ENCODE assay signal across 12 mouse cellular contexts in the genomic region with DNA sequence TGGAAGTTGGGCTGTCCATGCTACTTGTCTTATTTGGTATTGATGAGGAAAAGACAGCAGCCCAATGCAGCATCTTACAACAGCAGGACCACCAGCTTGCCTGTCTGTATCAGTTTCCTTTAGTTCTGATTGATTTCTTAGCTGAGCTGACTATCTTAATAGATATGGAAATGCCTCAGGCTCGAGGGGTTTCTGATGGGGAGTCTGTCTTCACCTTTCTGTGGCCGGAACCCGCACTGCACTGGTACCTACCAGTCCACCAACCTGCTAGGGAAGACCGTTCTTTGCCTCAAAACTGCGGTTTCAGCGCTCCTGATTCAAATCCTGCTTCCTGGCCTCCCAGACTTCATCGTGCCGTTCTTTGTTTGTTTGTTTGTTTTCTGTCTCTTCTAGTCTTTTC. TPM values are rescaled to one million over a fixed set of nuclear protein-coding genes. Genes with fewer than 3 reads are reported as not detected.
DNase-seq lines count a peak whose midpoint lies in the region; ATAC-seq lines count a peak whose summit lies in the region.
"Had no signal": no experiment of that assay in that cellular context is flagged by ENCODE, and none has a peak within 500 bp of the region (broad histone marks: within the 10 kb centered on the region; RNA-seq: fewer than 3 reads in every experiment).

No protein-coding gene starts in this region.

- no peak overlapping the region for H3K9ac ChIP-seq in forebrain, embryonic 16.5 days (replicated peaks; ENCODE audit: low read depth, low read length)
- no peak overlapping the region for H3K9ac ChIP-seq in limb, embryonic 11.5 days (ENCODE audit: low read length)
- H3K9ac ChIP-seq in neural tube, embryonic 11.5 days (ENCODE audit: low read length), result peak overlapping the region; percentile 40
- H3K9ac ChIP-seq: liver, embryonic 15.5 days had no signal

- H3K27ac ChIP-seq in forebrain, embryonic 10.5 days, result peak overlapping the region; percentile 97
- no peak overlapping the region for H3K27ac ChIP-seq in forebrain, embryonic 16.5 days (ENCODE audit: low read length)
- H3K27ac ChIP-seq in limb, embryonic 11.5 days (replicated peaks; ENCODE audit: low read depth, low read length), result peak overlapping the region; percentile 82; the same call in 1 of the 2 replicates
- H3K27ac ChIP-seq in neural tube, embryonic 11.5 days (ENCODE audit: low read depth, low read length), result peak overlapping the region; percentile 90
- H3K27ac ChIP-seq: heart, embryonic 15.5 days; liver, embryonic 15.5 days had no signal

- peaks cover 65% of the 10 kb centered on the region for H3K36me3 ChIP-seq in forebrain, embryonic 10.5 days (replicated peaks)
- H3K36me3 ChIP-seq in forebrain, embryonic 16.5 days (ENCODE audit: control insufficient read depth, insufficient read depth), result no peaks in the 10 kb centered on the region
- no peaks in the 10 kb centered on the region for H3K36me3 ChIP-seq in limb, embryonic 11.5 days (ENCODE audit: control insufficient read depth, insufficient read depth, low read length)
- no peaks in the 10 kb centered on the region; the same call in 1 of the 2 replicates for H3K36me3 ChIP-seq in neural tube, embryonic 11.5 days (ENCODE audit: control insufficient read depth, insufficient read depth, low read length)
- H3K36me3 ChIP-seq: heart, embryonic 15.5 days; liver, embryonic 15.5 days had no signal

- H3K4me1 ChIP-seq in forebrain, embryonic 10.5 days, result peaks cover 99% of the 10 kb centered on the region
- peaks cover 32% of the 10 kb centered on the region for H3K4me1 ChIP-seq in forebrain, embryonic 16.5 days (replicated peaks; ENCODE audit: control insufficient read depth, insufficient read depth, low read length)
- peaks cover 51% of the 10 kb centered on the region for H3K4me1 ChIP-seq in limb, embryonic 11.5 days (ENCODE audit: control insufficient read depth, insufficient read depth, low read length)
- peaks cover 65% of the 10 kb centered on the region for H3K4me1 ChIP-seq in neural tube, embryonic 11.5 days (ENCODE audit: control insufficient read depth, insufficient read depth, low read length)

- no peak for DNase-seq in forebrain, embryonic 10.5 days (ENCODE audit: extremely low spot score, low spot score)
- no peak for DNase-seq in limb, embryonic 11.5 days (ENCODE audit: low spot score)
- no peak for DNase-seq in neural tube, embryonic 11.5 days (ENCODE audit: low spot score)
- DNase-seq in layer of hippocampus, postnatal 14 days (ENCODE audit: low spot score in 2 of 2), result no peak
- DNase-seq in spleen, postnatal 14 days (ENCODE audit: low spot score in 2 of 2), result no peak
- DNase-seq in c-Kit-positive CD71-positive TER-119-positive erythroid progenitor cells, embryonic 14.5 days (ENCODE audit: low spot score), result no peak
- DNase-seq: kidney, postnatal 4 days had no signal

- peaks cover 18% of the 10 kb centered on the region for H3K27me3 ChIP-seq in forebrain, embryonic 10.5 days (ENCODE audit: poor library complexity, severe bottlenecking)
- H3K27me3 ChIP-seq in forebrain, embryonic 16.5 days (replicated peaks; ENCODE audit: control insufficient read depth, insufficient read depth, low read length), result no peaks in the 10 kb centered on the region
- H3K27me3 ChIP-seq in limb, embryonic 11.5 days (ENCODE audit: control insufficient read depth, insufficient read depth, low read length), result no peaks in the 10 kb centered on the region
- no peaks in the 10 kb centered on the region for H3K27me3 ChIP-seq in neural tube, embryonic 11.5 days (ENCODE audit: control insufficient read depth, insufficient read depth, low read length)

- no peak for ATAC-seq in forebrain, embryonic 16.5 days
- ATAC-seq in limb, embryonic 11.5 days (ENCODE audit: insufficient number of reproducible peaks, low FRiP score, low TSS enrichment, low read depth), result no peak
- ATAC-seq in neural tube, embryonic 11.5 days (ENCODE audit: insufficient read depth, low FRiP score, low TSS enrichment), result no peak
- ATAC-seq: activated CD4-positive, CD25-positive, alpha-beta regulatory T cell, adult 4 months; CD4-positive, CD25-positive, alpha-beta regulatory T cell, adult 4 months had no signal

- H3K4me2 ChIP-seq in forebrain, embryonic 16.5 days (ENCODE audit: low read length), result peak overlapping the region; percentile 73
- H3K4me2 ChIP-seq in limb, embryonic 11.5 days (ENCODE audit: low read depth, severe bottlenecking), result peak overlapping the region; percentile 80; the same call in 1 of the 2 replicates
- peak overlapping the region; percentile 59 for H3K4me2 ChIP-seq in neural tube, embryonic 11.5 days (ENCODE audit: low read depth)

- H3K4me3 ChIP-seq in forebrain, embryonic 10.5 days, result peak overlapping the region; percentile 50
- no peak overlapping the region for H3K4me3 ChIP-seq in forebrain, embryonic 16.5 days (replicated peaks; ENCODE audit: low read length)
- no peak overlapping the region for H3K4me3 ChIP-seq in limb, embryonic 11.5 days (ENCODE audit: low read depth, low read length)
- no peak overlapping the region for H3K4me3 ChIP-seq in neural tube, embryonic 11.5 days (ENCODE audit: low read depth, low read length)

- H3K9me3 ChIP-seq in forebrain, embryonic 10.5 days, result no peaks in the 10 kb centered on the region; the same call in 1 of the 2 replicates
- H3K9me3 ChIP-seq in forebrain, embryonic 16.5 days (ENCODE audit: control insufficient read depth, low read length), result no peaks in the 10 kb centered on the region
- no peaks in the 10 kb centered on the region for H3K9me3 ChIP-seq in limb, embryonic 11.5 days (ENCODE audit: control insufficient read depth, low read length)
- no peaks in the 10 kb centered on the region for H3K9me3 ChIP-seq in neural tube, embryonic 11.5 days (ENCODE audit: control insufficient read depth, low read length)
- H3K9me3 ChIP-seq: heart, embryonic 15.5 days; liver, embryonic 15.5 days had no signal

- WGBS in forebrain, embryonic 10.5 days, result 4% methylated on average over 8 of the region's 8 CpGs
- 15% methylated on average over 8 of the region's 8 CpGs for WGBS in forebrain, embryonic 16.5 days
- WGBS in limb, embryonic 11.5 days, result 15% methylated on average over 8 of the region's 8 CpGs
- WGBS in neural tube, embryonic 11.5 days, result 13% methylated on average over 8 of the region's 8 CpGs

RNA-seq across cellular contexts. Expression of gene Igdcc3, which starts 20.9 kb away (rescaled TPM):
- 208 and 246 TPM in 2 replicates for polyA plus RNA-seq in forebrain, embryonic 10.5 days (2016; fragmentation: Nextera tagmentation; extraction: Ambion mirVana)
- 8.3 and 8.5 TPM in 2 replicates for polyA plus RNA-seq in forebrain, embryonic 16.5 days (2015; fragmentation: Nextera tagmentation; extraction: Ambion mirVana)
- 44.5 and 46.2 TPM in 2 replicates for polyA plus RNA-seq in limb, embryonic 11.5 days (2014; fragmentation: Nextera tagmentation; extraction: Ambion mirVana)
- polyA plus RNA-seq in neural tube, embryonic 11.5 days (2014; fragmentation: Nextera tagmentation; extraction: Ambion mirVana), result 60.7 and 71.9 TPM in 2 replicates
- total RNA-seq in layer of hippocampus, postnatal 14 days (2021), result 1 to 10 TPM; 5.3 to 6.1 TPM
- polyA plus RNA-seq: activated CD4-positive, CD25-positive, alpha-beta regulatory T cell, adult 4 months; CD4-positive, CD25-positive, alpha-beta regulatory T cell, adult 4 months had no signal

RNA-seq across cellular contexts. Expression of gene Parp16, which starts 33.3 kb away (rescaled TPM):
- 7.0 and 8.5 TPM in 2 replicates for polyA plus RNA-seq in forebrain, embryonic 10.5 days (2016; fragmentation: Nextera tagmentation; extraction: Ambion mirVana)
- 5.4 and 6.6 TPM in 2 replicates for polyA plus RNA-seq in forebrain, embryonic 16.5 days (2015; fragmentation: Nextera tagmentation; extraction: Ambion mirVana)
- polyA plus RNA-seq in limb, embryonic 11.5 days (2014; fragmentation: Nextera tagmentation; extraction: Ambion mirVana), result 7.2 and 8.2 TPM in 2 replicates
- polyA plus RNA-seq in neural tube, embryonic 11.5 days (2014; fragmentation: Nextera tagmentation; extraction: Ambion mirVana), result 4.9 and 6.1 TPM in 2 replicates
- 1 to 10 TPM; 4.1 TPM for total RNA-seq in layer of hippocampus, postnatal 14 days (2021)
